Mouse (Mus musculus) cerebellum, adult 18-20 months (tissue): Measurements from ENCODE around the gene Lztr1.
A peak's percentile ranks its signal among the peaks of the same experiment; 100 is the strongest.
"Not testable (repeated sequence)": the region's sequence is repeated elsewhere in the genome, so short reads cannot be mapped to it uniquely, and the experiment has no call there.

ENCODE experiments used
- DNase-seq, 2 experiments: peaks; one replicate each; pipeline ENCODE4 v3.0.0; 2021

Lztr1 gene

DNA sequence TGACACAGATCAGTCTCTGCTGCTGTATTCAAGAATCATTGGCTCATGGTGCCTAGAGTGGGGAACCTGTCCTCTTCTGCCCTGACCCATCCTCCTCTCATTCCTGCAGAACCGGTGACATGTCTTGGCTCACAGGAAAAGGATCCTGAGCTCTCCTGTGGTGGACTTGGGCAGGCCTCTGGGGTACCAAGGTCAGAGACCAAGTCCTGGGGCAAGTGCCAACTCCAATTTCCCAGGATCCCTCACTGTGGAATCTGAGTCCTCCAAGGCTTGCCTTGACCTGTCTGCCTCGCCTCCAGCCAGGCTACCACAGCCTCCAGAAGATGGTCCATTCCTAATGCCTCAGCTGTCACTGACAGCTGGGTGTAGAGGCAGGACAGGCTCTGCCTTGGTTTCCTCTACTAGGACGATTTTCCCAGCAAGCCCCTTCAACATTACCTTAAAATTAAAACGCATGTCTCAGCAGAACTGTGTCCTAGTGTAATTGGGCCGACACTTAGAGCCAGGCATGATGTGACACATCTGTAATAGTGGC lies 1.4 kb upstream of the Lztr1 start:
- DNase-seq: peak in 1 of 2 experiments; percentile 28

DNA sequence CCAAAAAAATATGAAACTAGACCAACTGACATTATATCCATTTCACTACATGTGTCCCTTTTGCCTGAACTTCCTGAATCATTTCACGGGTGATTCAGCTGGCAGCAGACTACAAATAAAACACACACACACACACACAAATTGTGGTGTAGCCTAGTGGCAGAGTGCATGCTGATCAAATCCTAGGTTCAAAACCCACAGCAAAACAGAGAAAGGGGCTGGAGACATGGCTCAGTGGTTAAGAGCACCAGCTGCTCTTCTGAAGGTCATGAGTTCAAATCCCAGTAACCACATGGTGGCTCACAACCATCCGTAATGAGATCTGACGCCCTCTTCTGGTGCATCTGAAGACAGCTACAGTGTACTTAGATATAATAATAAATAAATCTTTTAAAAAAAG lies 457 bp upstream of the Lztr1 start:
- DNase-seq: not testable (repeated sequence)

DNA sequence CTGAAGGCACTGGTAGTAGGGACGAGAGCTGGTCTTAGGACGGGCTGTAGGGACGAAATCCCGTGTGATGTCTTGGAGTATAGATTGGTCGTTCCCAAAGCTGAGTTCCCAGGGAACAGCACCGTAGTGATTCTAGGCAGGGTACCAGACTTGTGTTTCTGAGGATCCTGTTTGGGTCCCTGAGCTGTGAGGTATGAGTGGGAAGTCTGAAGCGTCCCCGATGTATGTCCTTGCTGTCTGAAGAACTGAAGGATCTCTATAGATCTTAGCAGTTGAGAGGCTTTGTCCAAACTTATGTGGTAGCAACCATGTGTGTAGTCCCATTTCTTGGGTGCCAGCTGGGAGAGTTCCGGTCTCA lies 731 bp downstream of the Lztr1 start:
- no peak for DNase-seq

DNA sequence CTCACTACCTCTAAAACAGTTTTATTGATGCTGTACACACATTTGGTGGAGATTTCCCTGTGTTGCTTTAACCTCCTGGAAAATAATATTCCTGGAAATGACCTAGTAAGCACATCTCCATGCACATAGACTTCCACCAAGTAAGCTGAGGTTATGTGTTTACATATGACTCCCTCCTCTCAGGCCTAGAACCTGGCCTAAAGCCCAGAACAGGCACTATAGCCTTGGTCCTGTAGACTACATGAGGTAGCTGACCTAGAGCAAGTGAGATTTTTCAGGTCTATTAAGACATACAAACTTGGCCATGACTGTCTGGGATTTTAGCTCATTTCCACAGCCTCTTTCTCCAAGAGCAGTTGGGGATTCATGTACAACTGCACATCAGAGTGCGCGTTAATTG lies 1.7 kb downstream of the Lztr1 start:
- DNase-seq: no peak

- no peak for DNase-seq
These were observed 2.2 kb downstream of the Lztr1 start for GRCm38 (mm10) chr16:17510686-17511085.

GRCm38 (mm10) chr16:17511431-17511830 lies 2.9 kb downstream of the Lztr1 start:
- no peak for DNase-seq

DNA sequence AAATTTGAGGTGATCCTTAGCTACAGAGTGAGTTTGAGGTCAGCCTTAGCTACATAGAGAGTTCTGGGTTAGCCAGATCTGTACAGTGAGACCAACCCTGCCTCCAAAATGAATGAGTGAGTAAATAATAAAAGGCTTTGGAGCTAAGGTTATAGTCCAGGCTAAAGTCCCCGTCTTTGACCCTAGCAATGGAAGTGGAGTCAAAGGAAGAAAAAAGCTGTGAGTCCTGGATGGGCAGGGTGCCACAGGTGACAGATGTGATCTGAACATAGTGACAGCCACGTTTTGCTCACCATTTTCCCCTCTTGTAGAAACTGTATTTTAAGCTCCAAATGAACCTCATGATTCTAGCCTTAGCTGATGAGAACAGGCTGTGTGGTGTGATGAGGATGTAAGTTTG lies 10.4 kb downstream of the Lztr1 start:
- no peak for DNase-seq

- no peak for DNase-seq
These were observed 15.7 kb downstream of the Lztr1 start for GRCm38 (mm10) chr16:17524156-17524555.

DNA sequence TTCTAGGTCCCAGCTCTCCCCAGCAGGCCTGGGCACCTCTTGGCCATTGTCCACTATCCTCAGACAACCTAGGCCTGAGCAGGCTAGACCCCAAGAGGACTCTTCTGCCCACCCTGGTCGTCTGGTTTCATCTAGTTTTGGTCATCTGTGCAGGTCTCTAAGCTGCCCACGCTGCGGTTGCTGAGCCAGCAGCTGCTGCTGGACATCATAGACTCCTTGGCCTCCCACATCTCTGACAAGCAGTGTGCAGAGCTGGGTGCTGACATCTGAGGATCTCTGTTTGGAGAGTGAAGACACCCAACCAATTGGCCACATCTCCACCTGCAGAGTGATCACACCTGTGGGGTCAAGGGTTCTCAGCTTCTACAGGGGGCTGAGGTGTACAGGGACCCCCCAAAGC lies 17.0 kb downstream of the Lztr1 start:
- no peak for DNase-seq

DNA sequence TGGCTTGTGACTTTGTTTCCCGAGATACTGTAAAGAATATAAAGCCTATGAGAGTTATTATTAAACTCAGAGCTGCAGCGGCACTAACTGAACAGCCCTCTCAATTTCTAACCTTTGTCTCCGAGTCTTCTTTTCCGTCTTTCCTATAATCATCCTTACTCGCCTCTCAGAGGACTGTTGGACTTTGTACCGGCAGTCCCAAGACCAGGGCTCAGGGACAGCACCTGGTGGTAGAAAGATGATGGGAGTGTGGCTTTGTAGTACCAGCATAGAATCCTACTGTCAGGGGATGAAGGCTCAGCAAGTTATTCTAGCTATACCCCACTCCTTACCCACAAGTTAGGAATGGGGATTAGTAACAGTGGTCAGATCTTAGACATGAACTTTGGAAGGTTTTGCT lies 17.7 kb downstream of the Lztr1 start:
- no peak for DNase-seq

GRCm38 (mm10) chr16:17527606-17528005 lies 19.1 kb downstream of the Lztr1 start:
- DNase-seq: no peak

DNA sequence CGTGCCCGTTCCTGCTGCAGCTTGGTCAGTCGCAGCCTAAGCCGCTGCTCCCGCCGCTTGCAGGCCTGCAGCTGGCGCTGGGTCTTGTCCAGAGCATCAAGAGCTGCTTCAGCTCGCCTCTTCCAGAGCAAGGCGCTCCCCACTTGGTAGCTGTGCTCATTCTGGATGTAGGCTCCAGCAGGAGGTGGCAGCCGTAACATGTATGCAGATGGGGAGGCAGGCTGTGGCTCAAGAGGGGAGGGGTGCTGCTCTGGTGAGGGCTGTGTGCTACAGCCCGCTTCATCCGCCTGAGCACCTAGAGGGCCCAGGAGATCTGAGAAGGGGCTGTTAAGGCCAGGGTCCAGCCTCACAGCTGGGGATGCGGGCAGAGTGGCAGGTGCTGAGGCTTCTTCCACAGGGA lies 19.8 kb downstream of the Lztr1 start:
- DNase-seq: no peak

DNA sequence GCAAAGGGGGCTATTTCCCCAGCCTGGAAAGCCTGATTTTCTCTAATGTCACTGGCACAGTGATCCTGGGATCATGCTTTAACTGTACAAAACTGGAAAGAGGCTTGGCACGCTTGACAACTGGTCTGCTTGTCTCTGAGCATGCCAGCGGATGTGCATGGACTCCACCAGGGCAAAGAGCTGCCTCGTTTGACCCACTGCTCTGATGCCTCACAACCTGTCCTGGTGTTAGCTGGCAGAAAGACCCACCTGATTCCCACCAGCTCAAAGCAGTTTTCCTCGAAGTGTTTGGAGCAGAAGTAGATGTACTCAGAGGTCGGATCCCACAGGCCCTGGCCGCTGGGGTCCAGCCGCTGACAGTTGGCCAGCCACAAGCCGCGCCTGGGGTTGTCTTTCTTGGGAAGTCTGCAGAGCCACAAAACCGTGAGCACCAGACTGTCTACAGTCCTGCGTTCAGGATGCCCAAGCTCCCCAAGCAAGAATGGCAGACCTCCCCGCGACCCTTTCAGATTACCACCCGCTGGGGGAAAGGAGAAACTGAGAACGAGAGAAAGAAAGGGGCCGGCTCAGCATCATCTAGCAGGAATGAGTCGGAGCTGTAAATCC lies 21.6 kb downstream of the Lztr1 start:
- DNase-seq: peak in 1 of 2 experiments; percentile 46

DNA sequence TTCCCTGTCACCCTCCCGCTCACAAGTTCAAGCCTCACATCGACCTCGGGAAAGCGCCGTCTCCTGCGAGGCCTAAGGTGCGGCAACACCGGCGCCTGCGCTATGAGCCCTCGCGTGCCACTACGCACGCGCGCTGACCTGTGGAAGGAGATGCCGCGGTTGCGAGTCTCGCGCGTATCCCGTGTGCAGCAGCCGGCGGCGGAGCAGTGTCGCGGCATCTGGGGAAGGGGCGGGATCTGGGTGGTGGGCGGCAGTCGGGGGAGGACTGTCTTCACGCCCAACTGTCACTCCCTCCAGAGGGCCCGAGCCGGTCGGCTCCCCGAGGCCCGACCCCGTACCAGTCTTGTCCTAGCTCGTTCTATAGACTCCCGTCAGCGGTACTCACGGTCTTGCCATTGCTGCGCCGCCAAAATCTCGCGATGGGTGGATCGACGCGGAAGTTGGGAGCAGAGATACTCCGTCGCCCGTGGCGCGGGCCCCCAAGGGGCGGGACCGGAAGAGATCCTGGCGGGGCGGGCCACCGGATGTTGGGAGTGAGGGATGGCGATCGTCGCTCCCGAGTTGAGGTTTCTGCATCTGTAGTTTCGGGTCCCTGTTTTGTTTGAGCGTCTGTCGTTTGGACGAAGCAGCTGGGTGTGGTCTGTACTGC lies 22.3 kb downstream of the Lztr1 start, which contains the start of gene Thap7:
Gene Thap7, minus strand, starts transcription at position 497 of the 649 bp plus-strand sequence.
- DNase-seq: peak; percentile 95

- peak; percentile 44 to 58 for DNase-seq
These were observed 23.8 kb downstream of the Lztr1 start for GRCm38 (mm10) chr16:17532271-17532670.

GRCm38 (mm10) chr16:17532676-17533329 lies 24.3 kb downstream of the Lztr1 start:
- no peak for DNase-seq

DNA sequence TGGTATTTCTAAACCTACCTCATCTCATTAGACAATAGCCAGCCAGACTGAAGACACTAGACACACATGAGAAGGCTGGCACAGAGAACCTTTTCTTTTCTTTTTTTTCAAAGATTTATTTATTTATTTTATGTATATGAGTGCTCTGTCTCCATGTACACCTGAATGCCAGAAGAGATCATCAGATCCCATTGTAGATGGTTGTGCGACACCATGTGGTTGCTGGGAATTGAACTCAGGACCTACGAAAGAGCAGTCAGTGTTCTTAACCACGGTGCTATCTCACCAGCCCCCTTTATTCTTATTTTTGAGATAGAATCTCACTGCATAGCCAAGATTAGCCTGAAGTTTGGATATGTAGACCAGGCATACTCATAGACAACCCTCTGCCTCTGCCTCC lies 28.1 kb downstream of the Lztr1 start:
- DNase-seq: peak; percentile 42 to 50

DNA sequence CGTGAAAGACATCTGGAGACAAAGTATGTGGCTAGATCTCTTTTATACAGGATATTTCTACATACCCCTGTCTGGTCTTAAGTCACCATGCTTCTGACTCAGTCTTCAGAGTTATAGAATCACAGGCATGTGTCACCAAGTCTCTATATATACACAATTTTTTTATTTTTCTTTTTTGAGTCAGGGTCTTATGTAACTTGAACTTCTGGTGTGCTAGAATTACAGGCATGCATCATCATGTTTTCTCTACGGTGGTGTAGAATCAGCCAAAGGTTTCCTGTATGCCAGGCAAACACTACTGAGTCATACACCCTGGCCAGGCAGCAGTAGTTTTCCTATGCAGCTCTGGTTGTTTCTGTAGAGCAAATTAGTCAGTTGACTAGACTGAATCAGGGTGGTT lies 34.1 kb downstream of the Lztr1 start:
- no peak for DNase-seq

GRCm38 (mm10) chr16:17552837-17553236 lies 44.3 kb downstream of the Lztr1 start:
- DNase-seq: no peak

GRCm38 (mm10) chr16:17553910-17554685 lies 45.6 kb downstream of the Lztr1 start:
- DNase-seq: no peak

DNA sequence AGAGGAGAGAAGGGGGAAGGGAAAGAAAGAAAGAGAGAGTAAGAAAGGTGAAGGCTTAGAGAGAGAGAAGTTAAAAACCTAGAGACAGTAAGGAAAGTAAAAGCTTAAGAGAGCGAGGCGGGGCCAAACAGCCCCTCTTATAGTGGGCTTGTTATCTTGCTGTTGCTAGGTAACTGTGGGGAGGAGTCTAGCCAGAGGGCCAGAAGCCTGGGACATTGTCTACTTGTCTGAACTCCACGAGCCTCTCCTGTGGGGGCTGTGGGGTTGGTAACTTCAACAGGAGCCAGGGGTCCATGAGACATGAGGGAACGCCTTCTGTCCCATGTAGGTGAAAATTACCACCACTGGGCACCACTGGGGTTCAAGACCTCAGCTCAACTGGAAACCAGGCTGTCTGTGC lies 46.2 kb downstream of the Lztr1 start:
- DNase-seq: not testable (repeated sequence)

DNA sequence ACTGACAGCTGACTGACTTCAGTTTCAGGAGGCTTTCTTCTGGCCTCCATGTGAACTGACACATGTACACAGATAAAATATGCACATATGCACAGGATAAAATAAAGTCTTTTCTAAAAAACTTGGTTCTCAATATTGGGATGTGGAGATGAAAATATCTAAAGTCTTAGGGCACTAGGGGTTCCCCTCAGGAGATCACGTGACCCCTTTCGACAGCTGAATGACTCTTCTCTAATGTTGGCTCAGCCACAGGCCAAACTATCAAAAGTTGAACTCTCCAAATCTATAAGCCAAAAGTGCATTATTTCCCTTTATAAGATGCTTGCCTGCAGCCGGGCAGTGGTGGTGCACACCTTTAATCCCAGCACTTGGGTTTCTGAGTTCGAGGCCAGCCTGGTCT lies 47.7 kb downstream of the Lztr1 start:
- no peak for DNase-seq

DNA sequence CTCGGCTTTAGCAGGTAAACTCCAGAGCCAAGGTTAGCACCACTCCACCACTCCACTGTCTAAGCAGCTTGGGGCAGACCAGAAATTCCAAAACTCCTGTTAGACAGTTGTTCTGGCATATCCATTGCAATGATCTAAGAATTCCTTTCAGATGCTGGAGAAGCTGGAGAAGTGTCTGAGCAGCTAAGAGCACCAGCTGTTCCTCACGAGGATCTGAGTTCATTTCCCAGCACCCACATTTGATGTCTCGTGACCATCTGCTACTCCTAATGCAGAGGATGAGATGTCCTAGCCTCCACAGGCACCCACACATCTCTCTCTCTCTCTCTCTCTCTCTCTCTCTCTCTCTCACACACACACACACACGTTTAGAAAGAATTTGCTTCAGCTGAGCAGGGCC lies 48.4 kb downstream of the Lztr1 start:
- DNase-seq: no peak
